Mouse (Mus musculus) embryonic facial prominence, embryonic 11.5 days (tissue): ENCODE data around the gene Tln2. TPM values are rescaled to one million over a fixed set of nuclear protein-coding genes. Genes with fewer than 3 reads are reported as not detected.

Experiments used
- ATAC-seq: fragments of 200-750 bp; cut with Nextera tagmentation; replicated peaks from 2 replicates; pipeline ENCODE4 v1.8.0; 2017; ENCODE audit warnings: low read depth; ENCODE audit not compliant: insufficient number of reproducible peaks, low FRiP score, low TSS enrichment
- DNase-seq: peaks from one replicate; pipeline ENCODE4 v3.0.0-alpha.2; 2015; ENCODE audit warnings: low spot score
- H3K27ac ChIP-seq: fragments of 300-500 bp; sonication (generic); replicated peaks from 2 replicates; pipeline ENCODE4 v1.5.1; 2014; ENCODE audit warnings: mild to moderate bottlenecking, low read depth, low read length, control low read depth
- H3K27me3 ChIP-seq: fragments of 300-500 bp; sonication (generic); 2 replicates; pipeline ENCODE4 v1.6.1; 2014; ENCODE audit warnings: mild to moderate bottlenecking, low read length, moderate library complexity, mixed read lengths; ENCODE audit not compliant: control insufficient read depth, insufficient read depth
- H3K36me3 ChIP-seq: fragments of 300-500 bp; sonication (generic); replicated peaks from 2 replicates; pipeline ENCODE4 v1.6.1; 2014; ENCODE audit warnings: low read depth, mild to moderate bottlenecking, low read length, moderate library complexity, mixed read lengths; ENCODE audit not compliant: control insufficient read depth, insufficient read depth
- H3K4me1 ChIP-seq: fragments of 300-500 bp; sonication (generic); 2 replicates; pipeline ENCODE4 v1.6.1; 2014; ENCODE audit warnings: low read length, mixed read lengths; ENCODE audit not compliant: control insufficient read depth, insufficient read depth
- H3K4me2 ChIP-seq: fragments of 300-500 bp; sonication (generic); 2 replicates; pipeline ENCODE4 v1.6.1; 2014; ENCODE audit warnings: low read depth, mild to moderate bottlenecking, control low read depth, low read length, moderate library complexity
- H3K4me3 ChIP-seq: fragments of 300-500 bp; sonication (generic); 2 replicates; pipeline ENCODE4 v1.5.1; 2014; ENCODE audit warnings: low read depth, low read length, control low read depth
- H3K9ac ChIP-seq: fragments of 300-500 bp; sonication (generic); replicated peaks from 2 replicates; pipeline ENCODE4 v1.6.1; 2014; ENCODE audit warnings: mild to moderate bottlenecking, control low read depth, low read length
- H3K9me3 ChIP-seq: fragments of 300-500 bp; sonication (generic); replicated peaks from 2 replicates; pipeline ENCODE4 v1.6.1; 2016; ENCODE audit warnings: mild to moderate bottlenecking, low read length, inconsistent platforms, mixed read lengths; ENCODE audit not compliant: control insufficient read depth
- WGBS: fragments of 180-500 bp; shearing (Covaris S2); extraction: QIAGEN DNeasy Blood & Tissue Kit; methylation state at CpG from one replicate; pipeline ENCODE4 v1.1.7; 2014; 5-methylcytosine and 5-hydroxymethylcytosine counted together
- polyA plus RNA-seq: library from polyadenylated mRNA; unstranded; fragments of >200 nt; fragmentation: Nextera tagmentation; extraction: Ambion mirVana; gene quantifications from 2 replicates; pipeline ENCODE4 v1.2.1, GENCODE M21; 2014

Gene Tln2
- polyA plus RNA-seq, 1 experiment from 2014 or later = 25.3 TPM

- Histone ChIP-seq H3K27me3 (no peaks in the 10 kb centered on the region), H3K9me3 (no peaks in the 10 kb centered on the region), H3K4me1 (no peaks in the 10 kb centered on the region), H3K4me3 (no peak overlapping the region), H3K4me2 (no peak overlapping the region), H3K9ac (no peak overlapping the region), H3K36me3 (no peaks in the 10 kb centered on the region), H3K27ac (no peak overlapping the region)
- WGBS = 90% methylated on average over 10 of the region's 10 CpGs
- ATAC-seq (no peak), DNase-seq (no peak)
These were observed 197.0 kb downstream of the Tln2 start for GRCm38 (mm10) chr9:67362511-67362910.

- no peaks in the 10 kb centered on the region for H3K36me3 ChIP-seq
- no peak for ATAC-seq
- no peaks in the 10 kb centered on the region for H3K9me3 ChIP-seq
- H3K4me2 ChIP-seq = no peak overlapping the region
- H3K4me1 ChIP-seq = no peaks in the 10 kb centered on the region
- H3K27ac ChIP-seq = no peak overlapping the region
- DNase-seq = no peak
- 87% methylated on average over 2 of the region's 2 CpGs for WGBS
- no peak overlapping the region for H3K9ac ChIP-seq
- H3K4me3 ChIP-seq = no peak overlapping the region
- H3K27me3 ChIP-seq = no peaks in the 10 kb centered on the region
These were observed 197.4 kb downstream of the Tln2 start for GRCm38 (mm10) chr9:67362053-67362452.

GRCm38 (mm10) chr9:67361511-67361910 is 198.0 kb downstream of the Tln2 start:
- Histone ChIP-seq H3K4me2 (no peak overlapping the region), H3K4me1 (no peaks in the 10 kb centered on the region), H3K36me3 (no peaks in the 10 kb centered on the region), H3K9me3 (no peaks in the 10 kb centered on the region), H3K4me3 (no peak overlapping the region), H3K27me3 (no peaks in the 10 kb centered on the region), H3K9ac (no peak overlapping the region), H3K27ac (no peak overlapping the region)
- 87% methylated on average over 5 of the region's 5 CpGs for WGBS
- DNase-seq (no peak), ATAC-seq (no peak)

GRCm38 (mm10) chr9:67354356-67354755 is 205.1 kb downstream of the Tln2 start:
- ATAC-seq = no peak
- Histone ChIP-seq H3K9ac (no peak overlapping the region), H3K4me1 (no peaks in the 10 kb centered on the region), H3K4me3 (no peak overlapping the region), H3K9me3 (no peaks in the 10 kb centered on the region), H3K27ac (no peak overlapping the region), H3K27me3 (no peaks in the 10 kb centered on the region), H3K36me3 (no peaks in the 10 kb centered on the region), H3K4me2 (no peak overlapping the region)
- no peak for DNase-seq
- 92% methylated on average over 14 of the region's 14 CpGs for WGBS

GRCm38 (mm10) chr9:67353365-67353764 is 206.1 kb downstream of the Tln2 start:
- H3K9ac ChIP-seq = no peak overlapping the region
- no peak overlapping the region for H3K4me2 ChIP-seq
- no peaks in the 10 kb centered on the region for H3K9me3 ChIP-seq
- 90% methylated on average over 7 of the region's 7 CpGs for WGBS
- no peaks in the 10 kb centered on the region for H3K4me1 ChIP-seq
- H3K4me3 ChIP-seq = no peak overlapping the region
- no peaks in the 10 kb centered on the region for H3K36me3 ChIP-seq
- ATAC-seq = no peak
- H3K27me3 ChIP-seq = no peaks in the 10 kb centered on the region
- no peak for DNase-seq
- H3K27ac ChIP-seq = no peak overlapping the region

GRCm38 (mm10) chr9:67348983-67349382 is 210.5 kb downstream of the Tln2 start:
- H3K27ac ChIP-seq = no peak overlapping the region
- no peak overlapping the region for H3K9ac ChIP-seq
- H3K36me3 ChIP-seq = no peaks in the 10 kb centered on the region
- no peak overlapping the region for H3K4me2 ChIP-seq
- no peaks in the 10 kb centered on the region for H3K27me3 ChIP-seq
- no peak overlapping the region for H3K4me3 ChIP-seq
- H3K4me1 ChIP-seq = no peaks in the 10 kb centered on the region
- WGBS = 87% methylated on average over 7 of the region's 7 CpGs
- ATAC-seq = no peak
- no peak for DNase-seq
- H3K9me3 ChIP-seq = no peaks in the 10 kb centered on the region

GRCm38 (mm10) chr9:67347184-67347583 is 212.3 kb downstream of the Tln2 start:
- Histone ChIP-seq H3K4me1 (no peaks in the 10 kb centered on the region), H3K36me3 (no peaks in the 10 kb centered on the region; the same call in 1 of the 2 replicates), H3K4me3 (no peak overlapping the region), H3K9me3 (no peaks in the 10 kb centered on the region), H3K27me3 (no peaks in the 10 kb centered on the region), H3K27ac (no peak overlapping the region), H3K9ac (no peak overlapping the region), H3K4me2 (no peak overlapping the region)
- DNase-seq (no peak), ATAC-seq (no peak)
- 92% methylated on average over 5 of the region's 5 CpGs for WGBS

GRCm38 (mm10) chr9:67331281-67331680 is 228.2 kb downstream of the Tln2 start:
- WGBS = 77% methylated on average over 3 of the region's 3 CpGs

More at GRCm38 (mm10) chr9:67331281-67331680, 228.2 kb downstream of the Tln2 start:
- Histone ChIP-seq H3K9me3 (no peaks in the 10 kb centered on the region), H3K36me3 (no peaks in the 10 kb centered on the region), H3K9ac (no peak overlapping the region), H3K4me2 (no peak overlapping the region), H3K4me3 (no peak overlapping the region), H3K27me3 (no peaks in the 10 kb centered on the region), H3K27ac (no peak overlapping the region), H3K4me1 (no peaks in the 10 kb centered on the region)
- DNase-seq (no peak), ATAC-seq (no peak)
